Mouse (Mus musculus) embryonic fibroblast, embryonic 13.5 days (primary cell): ENCODE results near the gene Itpr3.

ENCODE experiments used
- CTCF ChIP-seq: IDR thresholded peaks from 2 replicates; pipeline ENCODE4 v1.5.1; 2011; ENCODE audit warnings: mild to moderate bottlenecking, control low read depth, low read length, moderate library complexity, borderline replicate concordance; ENCODE audit not compliant: insufficient read depth
- POLR2A ChIP-seq: IDR thresholded peaks from 2 replicates; pipeline ENCODE4 v1.6.1; 2011; ENCODE audit warnings: low read depth, mild to moderate bottlenecking, control low read depth, low read length, moderate library complexity

DNA sequence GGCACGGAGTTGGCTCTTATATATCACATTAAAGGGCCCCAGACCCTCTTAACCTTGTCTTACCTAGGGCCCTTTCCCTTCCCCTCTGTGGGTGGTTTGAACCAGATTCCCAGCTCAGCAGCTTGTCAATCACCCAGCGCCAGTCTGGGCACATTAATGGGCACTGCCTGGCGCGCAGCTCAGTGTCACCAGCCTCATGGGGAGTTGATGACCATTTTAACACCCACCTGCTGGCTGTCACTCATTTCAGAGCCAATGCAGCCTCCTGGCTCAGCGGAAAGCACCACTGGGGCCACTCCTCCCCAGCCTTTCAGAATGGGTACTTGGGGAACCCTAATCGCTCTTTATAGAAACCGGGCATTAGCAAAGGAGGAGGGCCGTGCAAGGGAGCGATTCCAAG is 81.3 kb downstream of the Itpr3 start:
- TF ChIP-seq CTCF (no peak), POLR2A (no peak)
